Mouse (Mus musculus) limb, embryonic 14.5 days (tissue): Measurements from ENCODE around the gene Smad5. TPM values are rescaled to one million over a fixed set of nuclear protein-coding genes. Genes with fewer than 3 reads are reported as not detected.

Experiments
- ATAC-seq: fragments of 200-750 bp; cut with Nextera tagmentation; 2 replicates; pipeline ENCODE4 v1.8.0; 2017; ENCODE audit warnings: low read depth, moderate number of reproducible peaks, moderate TSS enrichment; ENCODE audit not compliant: low FRiP score
- DNase-seq: peaks from one replicate; pipeline ENCODE4 v3.0.0-alpha.2; 2015; ENCODE audit warnings: low spot score
- H3K27ac ChIP-seq: fragments of 300-500 bp; sonication (generic); replicated peaks from 2 replicates; pipeline ENCODE4 v1.5.1; 2014; ENCODE audit warnings: low read depth, mild to moderate bottlenecking, low read length, moderate library complexity, mixed read lengths
- H3K27me3 ChIP-seq: fragments of 300-500 bp; sonication (generic); 2 replicates; pipeline ENCODE4 v1.6.1; 2014; ENCODE audit warnings: low read length, mixed read lengths; ENCODE audit not compliant: control insufficient read depth, insufficient read depth
- H3K36me3 ChIP-seq: fragments of 300-500 bp; sonication (generic); 2 replicates; pipeline ENCODE4 v1.6.1; 2014; ENCODE audit warnings: mild to moderate bottlenecking, low read length, moderate library complexity, mixed read lengths; ENCODE audit not compliant: control insufficient read depth, insufficient read depth
- H3K4me1 ChIP-seq: fragments of 300-500 bp; sonication (generic); 2 replicates; pipeline ENCODE4 v1.6.1; 2014; ENCODE audit warnings: antibody characterized with exemption, low read length, mixed read lengths; ENCODE audit not compliant: control insufficient read depth, insufficient read depth
- H3K4me2 ChIP-seq: fragments of 300-500 bp; sonication (generic); replicated peaks from 2 replicates; pipeline ENCODE4 v1.6.1; 2014; ENCODE audit warnings: low read depth, mild to moderate bottlenecking, low read length, moderate library complexity; ENCODE audit not compliant: severe bottlenecking
- H3K4me3 ChIP-seq: fragments of 300-500 bp; sonication (generic); replicated peaks from 2 replicates; pipeline ENCODE4 v1.5.1; 2014; ENCODE audit warnings: low read length
- H3K9ac ChIP-seq: fragments of 300-500 bp; sonication (generic); 2 replicates; pipeline ENCODE4 v1.6.1; 2014; ENCODE audit warnings: mild to moderate bottlenecking, low read depth, low read length, moderate library complexity; ENCODE audit not compliant: severe bottlenecking
- H3K9me3 ChIP-seq: fragments of 300-500 bp; sonication (generic); 2 replicates; pipeline ENCODE4 v1.6.1; 2016; ENCODE audit warnings: low read length; ENCODE audit not compliant: control insufficient read depth
- POLR2A ChIP-seq: fragments of 200-500 bp; IDR thresholded peaks from 2 replicates; pipeline ENCODE4 v1.8.0; 2012; ENCODE audit warnings: inconsistent platforms, mild to moderate bottlenecking, moderate library complexity, borderline replicate concordance; ENCODE audit not compliant: insufficient read depth, insufficient read length; ENCODE audit errors: extremely low read depth
- WGBS: fragments of 180-500 bp; shearing (Covaris S2); extraction: QIAGEN DNeasy Blood & Tissue Kit; methylation state at CpG from one replicate; pipeline ENCODE4 v1.1.7; 2014; 5-methylcytosine and 5-hydroxymethylcytosine counted together
- polyA plus RNA-seq, 2 experiments: library from polyadenylated mRNA; depleted of rRNA in 1 of 2; stranded (reverse) in 1 of 2; unstranded in 1 of 2; fragments of >200 nt; fragmentation: Nextera tagmentation in 1 of 2; extraction: Ambion mirVana in 1 of 2; gene quantifications; 2 replicates each; pipeline versions ENCODE4 v1.2.1 to v1.2.3; 2012 to 2014

The Smad5 gene
- polyA plus RNA-seq, 2 experiments = 48.2 to 58.5 TPM

DNA sequence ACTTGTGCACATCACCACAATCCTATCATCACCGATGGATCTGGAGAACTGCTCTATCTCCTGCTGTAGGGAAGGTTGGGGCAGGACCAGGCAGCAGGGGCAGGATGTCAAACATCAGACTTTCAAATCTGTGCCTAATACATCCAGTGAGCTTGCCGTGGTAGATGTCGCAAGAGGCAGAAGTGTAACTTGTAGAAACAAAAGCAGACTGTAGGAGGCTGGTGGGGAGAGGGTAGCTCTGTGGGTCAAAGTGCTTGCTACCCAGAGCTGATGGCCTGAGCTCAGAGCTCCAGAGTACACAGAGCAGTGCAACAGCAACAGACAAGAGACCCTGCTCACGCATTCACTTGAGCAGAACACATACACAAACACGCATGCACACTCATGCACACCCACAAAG, 6.1 kb upstream of the Smad5 start:
- no peak for ATAC-seq
- H3K4me1 ChIP-seq = peaks cover 42% of the 10 kb centered on the region
- no peak for DNase-seq
- no peak overlapping the region for H3K4me3 ChIP-seq
- H3K9ac ChIP-seq = no peak overlapping the region
- H3K27me3 ChIP-seq = no peaks in the 10 kb centered on the region
- H3K36me3 ChIP-seq = no peaks in the 10 kb centered on the region
- H3K27ac ChIP-seq = no peak overlapping the region
- no peak overlapping the region for H3K4me2 ChIP-seq
- WGBS = 78% methylated on average over 5 of the region's 5 CpGs
- no peaks in the 10 kb centered on the region for H3K9me3 ChIP-seq
- TF ChIP-seq POLR2A = no peak

- H3K36me3 ChIP-seq = no peaks in the 10 kb centered on the region
- no peaks in the 10 kb centered on the region for H3K27me3 ChIP-seq
- H3K27ac ChIP-seq = peak overlapping the region; percentile 30; the same call in 1 of the 2 replicates
- DNase-seq (no peak), ATAC-seq (no peak)
- H3K9ac ChIP-seq = no peak overlapping the region
- H3K4me3 ChIP-seq = no peak overlapping the region
- peaks cover 46% of the 10 kb centered on the region for H3K4me1 ChIP-seq
- H3K9me3 ChIP-seq = no peaks in the 10 kb centered on the region
- TF ChIP-seq POLR2A = no peak
- WGBS = 68% methylated on average over 2 of the region's 2 CpGs
- H3K4me2 ChIP-seq = no peak overlapping the region
These were observed 5.6 kb upstream of the Smad5 start for GRCm38 (mm10) chr13:56697171-56697570.

GRCm38 (mm10) chr13:56698391-56698790, 4.4 kb upstream of the Smad5 start:
- Histone ChIP-seq H3K4me2 (peak overlapping the region; percentile 24; the same call in 1 of the 2 replicates), H3K9me3 (no peaks in the 10 kb centered on the region), H3K4me1 (peaks cover 51% of the 10 kb centered on the region), H3K9ac (no peak overlapping the region), H3K27ac (peak overlapping the region; percentile 49; the same call in 1 of the 2 replicates), H3K27me3 (no peaks in the 10 kb centered on the region), H3K36me3 (no peaks in the 10 kb centered on the region), H3K4me3 (no peak overlapping the region)
- peak; percentile 48; the same call in 1 of the 2 replicates for ATAC-seq
- DNase-seq = peak; percentile 85
- 8% methylated on average over 9 of the region's 9 CpGs for WGBS
- no peak for TF ChIP-seq POLR2A

- Histone ChIP-seq H3K27me3 (no peaks in the 10 kb centered on the region), H3K9ac (no peak overlapping the region), H3K36me3 (no peaks in the 10 kb centered on the region), H3K27ac (no peak overlapping the region), H3K4me1 (peaks cover 54% of the 10 kb centered on the region), H3K4me3 (no peak overlapping the region), H3K4me2 (no peak overlapping the region), H3K9me3 (no peaks in the 10 kb centered on the region)
- DNase-seq (no peak), ATAC-seq (no peak)
- 78% methylated on average over 2 of the region's 2 CpGs for WGBS
- no peak for TF ChIP-seq POLR2A
These were observed 3.4 kb upstream of the Smad5 start for GRCm38 (mm10) chr13:56699370-56699769.

GRCm38 (mm10) chr13:56700981-56701380, 1.8 kb upstream of the Smad5 start:
- Histone ChIP-seq H3K4me2 (no peak overlapping the region), H3K9ac (no peak overlapping the region), H3K9me3 (no peaks in the 10 kb centered on the region), H3K27ac (no peak overlapping the region), H3K36me3 (no peaks in the 10 kb centered on the region; the same call in 1 of the 2 replicates), H3K27me3 (no peaks in the 10 kb centered on the region), H3K4me1 (peaks cover 68% of the 10 kb centered on the region), H3K4me3 (no peak overlapping the region)
- no peak for TF ChIP-seq POLR2A
- DNase-seq = no peak
- WGBS = 39% methylated on average over 1 of the region's 1 CpGs
- ATAC-seq = no peak

DNA sequence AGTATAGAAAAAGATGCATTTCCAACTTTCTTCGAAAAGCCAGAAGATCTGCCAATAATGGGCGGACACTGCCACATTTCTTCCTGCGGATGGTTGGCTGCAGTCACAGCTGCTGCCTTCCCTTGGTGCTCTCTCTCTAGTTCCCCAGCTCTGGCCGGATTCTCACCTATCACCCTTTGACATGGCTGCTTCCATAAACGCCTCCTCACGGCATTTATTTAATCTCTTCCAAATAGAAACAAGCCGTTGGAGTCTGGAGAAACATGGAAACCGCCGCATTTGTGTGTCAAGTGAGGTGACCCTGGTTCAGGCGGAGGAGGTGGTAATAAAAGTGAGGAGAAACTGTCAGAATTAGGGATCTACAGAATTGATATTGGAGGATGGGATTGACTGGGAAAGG, 886 bp upstream of the Smad5 start:
- 30% methylated on average over 10 of the region's 10 CpGs for WGBS
- no peak for TF ChIP-seq POLR2A
- no peak for DNase-seq
- 0 out of 2 replicates have a peak overlapping the region, but pooled peaks have one; percentile 22 for H3K27ac ChIP-seq
- H3K4me1 ChIP-seq = peaks cover 61% of the 10 kb centered on the region
- H3K4me3 ChIP-seq = no peak overlapping the region
- H3K9ac ChIP-seq = no peak overlapping the region
- no peaks in the 10 kb centered on the region for H3K9me3 ChIP-seq
- H3K4me2 ChIP-seq = peak overlapping the region; percentile 78
- peaks cover 3% of the 10 kb centered on the region; the same call in 1 of the 2 replicates for H3K36me3 ChIP-seq
- H3K27me3 ChIP-seq = no peaks in the 10 kb centered on the region
- no peak for ATAC-seq
